Mouse (Mus musculus): Measurements from ENCODE around the gene Lmntd1.

DNA sequence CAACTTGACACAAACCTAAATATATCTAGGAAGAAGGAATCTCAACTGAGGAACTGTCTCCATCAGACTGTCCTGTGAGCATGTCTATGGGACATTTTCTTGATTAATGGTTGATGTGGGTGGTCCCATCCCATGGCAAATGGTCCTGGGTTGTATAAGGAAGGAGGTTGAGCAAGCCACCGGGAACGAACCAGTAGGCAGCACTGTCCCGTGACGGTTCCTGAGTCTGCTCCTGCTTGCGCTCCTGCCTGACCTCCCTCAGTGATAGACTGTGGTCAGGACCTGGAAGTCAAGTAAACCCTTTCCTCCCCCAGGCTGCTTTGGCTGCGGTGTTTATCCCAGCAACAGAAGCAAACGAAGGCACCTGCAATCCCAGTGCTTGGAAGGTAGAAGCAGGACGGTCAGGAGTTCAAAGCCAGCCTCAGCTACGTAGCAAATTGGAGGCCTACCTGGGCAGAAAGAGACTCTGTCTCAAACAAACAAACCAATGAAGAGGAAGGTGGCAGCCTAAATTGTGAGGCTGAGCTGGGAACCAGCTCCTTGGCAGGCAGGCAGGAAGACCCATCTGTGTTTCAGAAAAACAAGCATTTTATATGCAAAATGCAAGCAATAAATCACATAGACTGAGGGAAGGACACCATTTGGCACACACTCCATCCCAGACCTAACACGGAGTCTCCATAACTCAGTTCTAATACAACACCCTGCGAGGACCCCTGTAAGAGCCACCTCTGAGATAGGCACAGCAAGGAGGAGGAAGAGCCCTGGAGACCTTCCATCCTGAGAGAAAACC, 23.4 kb downstream of the Lmntd1 start:
- no peak for TF ChIP-seq CTCF (IDR thresholded peaks at IDR 0.05; ENCODE audit: low read depth, low read length)
- TF ChIP-seq POLR2A (IDR thresholded peaks at IDR 0.05; ENCODE audit: insufficient read depth, low read length): no peak
- TF ChIP-seq EP300 (IDR thresholded peaks at IDR 0.05; ENCODE audit: insufficient read depth, low read depth, low read length): no peak

All from ES-Bruce4 (cell line).